Mouse (Mus musculus) heart, adult 18-20 months (tissue): ENCODE data around the gene Stk32c. TPM values are rescaled to one million over a fixed set of nuclear protein-coding genes. Genes with fewer than 3 reads are reported as not detected.

ENCODE experiments used
- DNase-seq, 2 experiments: peaks; one replicate each; pipeline ENCODE4 v3.0.0; 2021 to 2022; ENCODE audit warnings: mixed read lengths in 1 of 2
- total RNA-seq, 2 experiments: library from RNA; stranded (reverse); gene quantifications; 2 replicates each; pipeline ENCODE4 v1.2.3; 2021

Stk32c gene
- total RNA-seq, 2 experiments from 2014 or later: 0.51 to 0.92 TPM

GRCm38 (mm10) chr7:139229837-139230236, 16.7 kb upstream of the Stk32c start:
- DNase-seq: peak in 1 of 2 experiments; percentile 34

- peak; percentile 52 to 69 for DNase-seq
These were observed 15.5 kb upstream of the Stk32c start for GRCm38 (mm10) chr7:139228447-139229171.

- DNase-seq: no peak
These were observed 13.3 kb upstream of the Stk32c start for GRCm38 (mm10) chr7:139226416-139226815.

- DNase-seq: peak; percentile 53
These were observed 11.6 kb upstream of the Stk32c start for GRCm38 (mm10) chr7:139224725-139225124.

- no peak for DNase-seq
These were observed 11.0 kb upstream of the Stk32c start for GRCm38 (mm10) chr7:139224070-139224469.

GRCm38 (mm10) chr7:139222341-139222740, 9.2 kb upstream of the Stk32c start:
- no peak for DNase-seq

- no peak for DNase-seq
These were observed 8.7 kb upstream of the Stk32c start for GRCm38 (mm10) chr7:139221856-139222255.

- DNase-seq: no peak
These were observed 8.0 kb upstream of the Stk32c start for GRCm38 (mm10) chr7:139221072-139221471.

- DNase-seq: peak; percentile 56 to 76
These were observed 7.2 kb upstream of the Stk32c start for GRCm38 (mm10) chr7:139220303-139220702.

GRCm38 (mm10) chr7:139219486-139219885, 6.4 kb upstream of the Stk32c start:
- DNase-seq: no peak

- DNase-seq: peak; percentile 60 to 69
These were observed 5.7 kb upstream of the Stk32c start for GRCm38 (mm10) chr7:139218641-139219415.

- DNase-seq: no peak
These were observed 3.9 kb upstream of the Stk32c start for GRCm38 (mm10) chr7:139217046-139217445.

- DNase-seq: peak; percentile 25 to 44
These were observed 3.4 kb upstream of the Stk32c start for GRCm38 (mm10) chr7:139216464-139216863.

GRCm38 (mm10) chr7:139215946-139216345, 2.8 kb upstream of the Stk32c start:
- no peak for DNase-seq

- DNase-seq: no peak
These were observed 2.4 kb upstream of the Stk32c start for GRCm38 (mm10) chr7:139215516-139215915.

GRCm38 (mm10) chr7:139214596-139215340, 1.7 kb upstream of the Stk32c start:
- DNase-seq: no peak

GRCm38 (mm10) chr7:139214160-139214559, 1.1 kb upstream of the Stk32c start:
- DNase-seq: no peak

GRCm38 (mm10) chr7:139213751-139214150, 644 bp upstream of the Stk32c start:
- no peak for DNase-seq

- DNase-seq: no peak
These were observed 1.3 kb downstream of the Stk32c start for GRCm38 (mm10) chr7:139211761-139212160.

GRCm38 (mm10) chr7:139208773-139209095, 4.4 kb downstream of the Stk32c start:
- no peak for DNase-seq

GRCm38 (mm10) chr7:139208023-139208772, 4.9 kb downstream of the Stk32c start:
- DNase-seq: peak; percentile 53 to 61

- DNase-seq: no peak
These were observed 11.9 kb downstream of the Stk32c start for GRCm38 (mm10) chr7:139201209-139201608.
